Mouse (Mus musculus): Measurements from ENCODE around the gene Trim8. TPM values are rescaled to one million over a fixed set of nuclear protein-coding genes. Genes with fewer than 3 reads are reported as not detected.
A peak's percentile ranks its signal among the peaks of the same experiment; 100 is the strongest.

The Trim8 gene
- total RNA-seq, 2 experiments from 2014 or later, result 103 to 110 TPM

- no peak for DNase-seq (ENCODE audit: low spot score in 2 of 2)
- intact Hi-C loops (cut with DNase I), result no loop called here
Measured at GRCm38 (mm10) chr19:46518352-46518787, 16.9 kb downstream of the Trim8 start.

GRCm38 (mm10) chr19:46518828-46519621, 17.5 kb downstream of the Trim8 start:
- intact Hi-C loops (cut with DNase I), result no loop called here

GRCm38 (mm10) chr19:46521698-46522097, 20.2 kb downstream of the Trim8 start:
- intact Hi-C loops (cut with DNase I), result no loop called here
- DNase-seq (ENCODE audit: low spot score in 2 of 2), result no peak

More at GRCm38 (mm10) chr19:46518828-46519621, 17.5 kb downstream of the Trim8 start:
- no peak for DNase-seq (ENCODE audit: low spot score in 2 of 2)

GRCm38 (mm10) chr19:46522433-46523044, 21.0 kb downstream of the Trim8 start:
- intact Hi-C loops (cut with DNase I), result no loop called here
- DNase-seq (ENCODE audit: low spot score in 2 of 2), result no peak

GRCm38 (mm10) chr19:46523131-46523479, 21.6 kb downstream of the Trim8 start:
- no peak for DNase-seq (ENCODE audit: low spot score in 2 of 2)
- intact Hi-C loops (cut with DNase I), result no loop called here

- intact Hi-C loops (cut with DNase I), result loop anchor here (2.0 kb wide), 1 partner anchor 21 kb away; no protein-coding TSS in a partner anchor
- DNase-seq (ENCODE audit: low spot score in 2 of 2), result peak; percentile 71 to 90
Measured at GRCm38 (mm10) chr19:46523480-46524151, 22.1 kb downstream of the Trim8 start.

- intact Hi-C loops (cut with DNase I), result loop anchor here (2.0 kb wide), 1 partner anchor 21 kb away; no protein-coding TSS in a partner anchor
- DNase-seq (ENCODE audit: low spot score in 2 of 2), result no peak
Measured at GRCm38 (mm10) chr19:46524152-46524544, 22.6 kb downstream of the Trim8 start.

GRCm38 (mm10) chr19:46524601-46525321, 23.3 kb downstream of the Trim8 start:
- no peak for DNase-seq (ENCODE audit: low spot score in 2 of 2)
- intact Hi-C loops (cut with DNase I), result loop anchor here (2.0 kb wide), 1 partner anchor 22 kb away; no protein-coding TSS in a partner anchor

GRCm38 (mm10) chr19:46525691-46526631, 24.5 kb downstream of the Trim8 start:
- DNase-seq (ENCODE audit: low spot score in 2 of 2), result no peak
- intact Hi-C loops (cut with DNase I), result loop anchor here (2.0 kb wide), 1 partner anchor 23 kb away; no protein-coding TSS in a partner anchor

GRCm38 (mm10) chr19:46527632-46528528, 26.4 kb downstream of the Trim8 start:
- intact Hi-C loops (cut with DNase I), result no loop called here
- no peak for DNase-seq (ENCODE audit: low spot score in 2 of 2)

- intact Hi-C loops (cut with DNase I), result no loop called here
- no peak for DNase-seq (ENCODE audit: low spot score in 2 of 2)
Measured at GRCm38 (mm10) chr19:46528529-46529213, 27.2 kb downstream of the Trim8 start.

- no peak for DNase-seq (ENCODE audit: low spot score in 2 of 2)
- intact Hi-C loops (cut with DNase I), result no loop called here
Measured at GRCm38 (mm10) chr19:46529601-46530448, 28.3 kb downstream of the Trim8 start.

GRCm38 (mm10) chr19:46530449-46530990, 29.0 kb downstream of the Trim8 start:
- intact Hi-C loops (cut with DNase I), result no loop called here
- no peak for DNase-seq (ENCODE audit: low spot score in 2 of 2)

GRCm38 (mm10) chr19:46531071-46532030, 29.8 kb downstream of the Trim8 start:
- DNase-seq (ENCODE audit: low spot score in 2 of 2), result peak in 1 of 2 experiments; percentile 56
- intact Hi-C loops (cut with DNase I), result no loop called here
